Mouse (Mus musculus) cerebellum, adult 2 months (tissue): ENCODE measurements around the gene Cs. TPM values are rescaled to one million over a fixed set of nuclear protein-coding genes. Genes with fewer than 3 reads are reported as not detected.

Experiments used
- DNase-seq, 2 experiments: peaks; one replicate each; pipeline ENCODE4 v3.0.0; 2021
- H3K27ac ChIP-seq: fragments of 200-500 bp; 2 replicates; pipeline ENCODE4 v1.5.1; 2012; ENCODE audit warnings: low read length, control low read depth, inconsistent platforms; ENCODE audit not compliant: insufficient read depth
- H3K27me3 ChIP-seq: fragments of 200-500 bp; 2 replicates; pipeline ENCODE4 v1.6.1; 2012; ENCODE audit warnings: inconsistent platforms, mild to moderate bottlenecking, low read length, moderate library complexity; ENCODE audit not compliant: control insufficient read depth, insufficient read depth
- H3K4me1 ChIP-seq: fragments of 200-500 bp; 2 replicates; pipeline ENCODE4 v1.6.1; 2011; ENCODE audit warnings: low read length; ENCODE audit not compliant: control insufficient read depth, insufficient read depth
- H3K4me3 ChIP-seq: fragments of 200-500 bp; replicated peaks from 2 replicates; pipeline ENCODE3; 2011; ENCODE audit warnings: mild to moderate bottlenecking, low read depth, low read length, control low read depth; ENCODE audit not compliant: insufficient read depth
- CTCF ChIP-seq: fragments of 200-500 bp; IDR thresholded peaks from 2 replicates; pipeline ENCODE4 v1.5.1; 2011; ENCODE audit warnings: low read depth, mild to moderate bottlenecking, control low read depth, low read length, moderate library complexity, borderline replicate concordance; ENCODE audit not compliant: insufficient read depth
- POLR2A ChIP-seq: fragments of 200-500 bp; IDR thresholded peaks from 2 replicates; pipeline ENCODE4 v1.6.1; 2011; ENCODE audit warnings: low read length, control low read depth, borderline replicate concordance; ENCODE audit not compliant: insufficient read depth
- WGBS: fragments of 180-500 bp; shearing (Covaris S2); methylation state at CpG from one replicate; pipeline ENCODE4 v1.1.7; 2018; 5-methylcytosine and 5-hydroxymethylcytosine counted together
- polyA plus RNA-seq: library from polyadenylated mRNA; depleted of rRNA; stranded (reverse); fragments of >200 nt; gene quantifications from 2 replicates; pipeline ENCODE4 v1.2.3, GENCODE M21; 2012

Cs gene
- polyA plus RNA-seq, 1 experiment, result 251 TPM

DNA sequence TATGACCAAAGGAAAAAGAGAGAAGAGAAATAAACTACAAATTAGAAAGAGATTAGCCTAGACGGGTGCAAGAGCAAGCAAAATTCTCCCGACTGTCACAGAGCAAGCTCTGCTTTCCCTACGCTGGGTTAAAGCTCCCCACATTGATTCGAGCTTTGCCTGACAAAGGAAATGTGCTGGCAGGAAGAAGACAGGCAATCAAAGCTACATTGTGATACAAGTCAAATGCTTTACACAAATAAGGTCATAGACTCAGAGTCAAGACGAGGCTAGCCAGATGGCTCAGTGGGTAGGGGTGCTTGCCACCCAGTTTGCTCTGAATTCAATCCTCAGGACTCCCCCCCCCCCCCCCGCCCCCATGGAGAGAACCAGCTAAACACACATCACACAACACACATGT, 32.5 kb downstream of the Cs start:
- Histone ChIP-seq H3K27ac (no peak overlapping the region), H3K4me3 (no peak overlapping the region), H3K4me1 (no peaks in the 10 kb centered on the region; the same call in 1 of the 2 replicates), H3K27me3 (no peaks in the 10 kb centered on the region)
- DNase-seq, result no peak
- TF ChIP-seq CTCF (no peak), POLR2A (no peak)
- WGBS, result 56% methylated on average over 6 of the region's 6 CpGs

DNA sequence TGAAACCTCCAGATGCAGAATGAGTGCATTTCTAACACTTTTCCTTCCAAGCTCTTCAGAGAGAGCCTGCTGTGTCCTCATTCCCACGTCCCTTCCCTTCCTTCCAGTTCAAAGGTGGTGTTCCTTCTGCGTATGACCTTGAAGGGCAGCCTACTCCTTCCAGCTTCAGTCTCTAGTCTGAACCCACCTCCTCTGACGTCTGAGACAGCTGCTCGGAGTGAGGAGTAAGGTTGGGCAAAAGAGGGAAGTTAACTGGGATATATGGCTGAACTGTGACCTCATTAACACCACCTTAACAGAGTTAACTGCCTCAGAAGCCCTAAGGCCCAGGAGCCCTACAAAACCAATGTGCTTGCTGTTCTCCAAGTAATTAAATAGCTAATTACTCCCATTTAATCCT, 33.1 kb downstream of the Cs start:
- 75% methylated on average over 4 of the region's 4 CpGs for WGBS
- Histone ChIP-seq H3K27me3 (no peaks in the 10 kb centered on the region), H3K4me3 (no peak overlapping the region), H3K27ac (no peak overlapping the region), H3K4me1 (no peaks in the 10 kb centered on the region; the same call in 1 of the 2 replicates)
- TF ChIP-seq CTCF (no peak), POLR2A (no peak)
- DNase-seq, result no peak

DNA sequence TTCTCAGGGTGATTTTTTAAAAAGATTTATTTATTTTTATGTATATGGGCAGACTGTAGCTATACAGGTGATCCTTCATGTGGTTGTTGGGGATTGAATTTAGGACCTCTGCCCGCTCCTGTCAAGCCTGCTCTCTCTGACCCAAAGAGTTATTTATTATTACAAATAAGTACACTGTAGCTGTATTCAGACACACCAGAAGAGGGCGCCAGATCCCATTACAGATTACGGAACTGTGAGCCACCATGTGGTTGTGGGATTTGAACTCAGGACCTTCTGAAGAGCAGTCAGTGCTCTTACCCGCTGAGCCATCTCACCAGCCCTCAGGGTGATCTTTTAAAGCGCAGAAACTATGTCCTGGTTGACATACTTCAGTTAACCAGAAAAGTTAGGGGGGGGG, 34.6 kb downstream of the Cs start:
- Histone ChIP-seq H3K27me3 (no peaks in the 10 kb centered on the region), H3K27ac (no peak overlapping the region), H3K4me3 (no peak overlapping the region), H3K4me1 (peaks cover 4% of the 10 kb centered on the region; the same call in 1 of the 2 replicates)
- TF ChIP-seq CTCF (no peak), POLR2A (no peak)
- 85% methylated on average over 5 of the region's 5 CpGs for WGBS
- DNase-seq, result no peak

DNA sequence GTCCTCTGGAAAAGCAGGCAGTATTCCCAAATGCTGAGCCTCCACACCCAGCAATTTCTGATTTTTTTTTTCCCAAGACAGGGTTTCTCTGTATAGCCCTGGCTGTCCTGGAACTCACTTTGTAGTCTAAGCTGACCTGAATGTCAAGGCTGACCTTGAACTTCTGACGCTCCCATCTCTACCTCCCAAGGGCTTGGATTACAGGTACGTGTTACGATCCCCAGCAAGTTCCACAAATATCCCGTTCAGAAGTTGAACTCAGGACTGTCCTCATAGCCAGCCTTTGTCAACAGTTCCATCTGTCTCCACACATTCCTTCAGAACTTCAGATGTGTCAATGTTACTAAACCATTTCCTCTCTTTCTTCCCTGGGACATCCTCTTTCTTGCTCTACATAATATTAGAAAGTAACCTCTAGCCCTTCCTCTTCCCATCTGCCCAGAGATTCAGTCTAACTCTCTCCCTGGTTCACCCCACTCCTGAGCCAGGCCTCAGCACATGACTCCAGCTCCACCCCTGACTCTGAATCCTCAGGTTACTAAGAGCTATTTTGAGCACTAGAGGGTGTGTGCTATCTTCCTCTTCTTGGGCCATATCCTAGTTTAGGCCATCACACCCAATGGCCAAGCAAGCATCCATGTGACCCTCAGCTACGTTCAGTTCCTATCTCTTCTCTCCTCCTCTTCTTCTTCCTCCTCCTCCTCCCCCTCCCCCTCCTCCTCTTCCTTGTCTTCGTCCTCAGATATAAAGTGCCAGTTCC, 35.6 kb downstream of the Cs start:
- WGBS, result 80% methylated on average over 6 of the region's 6 CpGs
- no peak overlapping the region for H3K4me3 ChIP-seq
- no peak for TF ChIP-seq CTCF
- no peaks in the 10 kb centered on the region for H3K27me3 ChIP-seq
- H3K4me1 ChIP-seq, result peaks cover 8% of the 10 kb centered on the region; the same call in 1 of the 2 replicates
- H3K27ac ChIP-seq, result no peak overlapping the region
- DNase-seq, result no peak

DNA sequence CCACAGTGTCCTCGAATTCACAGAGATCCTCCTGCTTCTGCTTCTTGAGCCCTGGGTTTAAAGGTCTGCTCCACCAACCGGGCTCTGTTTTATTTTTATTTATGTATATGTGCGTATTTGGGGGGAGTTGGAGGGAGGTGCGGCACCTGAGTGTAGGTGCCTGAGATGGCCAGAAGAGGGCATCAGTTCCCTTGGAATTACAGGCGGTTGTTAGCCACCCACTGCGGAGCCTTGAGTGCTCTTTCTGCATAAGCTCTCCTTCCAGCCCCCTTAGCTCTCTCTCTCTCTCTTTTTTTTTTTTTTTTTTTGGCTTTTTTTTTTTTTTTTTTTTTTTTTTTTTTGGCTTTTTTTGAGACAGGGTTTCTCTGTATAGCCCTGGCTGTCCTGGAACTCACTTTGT, 36.9 kb downstream of the Cs start:
- H3K4me1 ChIP-seq, result peaks cover 15% of the 10 kb centered on the region
- H3K4me3 ChIP-seq, result no peak overlapping the region
- no peaks in the 10 kb centered on the region for H3K27me3 ChIP-seq
- TF ChIP-seq POLR2A, result no peak
- TF ChIP-seq CTCF, result peak; percentile 22; the same call in 1 of the 2 replicates
- no peak overlapping the region for H3K27ac ChIP-seq
- no peak for DNase-seq
- WGBS, result 78% methylated on average over 6 of the region's 6 CpGs

DNA sequence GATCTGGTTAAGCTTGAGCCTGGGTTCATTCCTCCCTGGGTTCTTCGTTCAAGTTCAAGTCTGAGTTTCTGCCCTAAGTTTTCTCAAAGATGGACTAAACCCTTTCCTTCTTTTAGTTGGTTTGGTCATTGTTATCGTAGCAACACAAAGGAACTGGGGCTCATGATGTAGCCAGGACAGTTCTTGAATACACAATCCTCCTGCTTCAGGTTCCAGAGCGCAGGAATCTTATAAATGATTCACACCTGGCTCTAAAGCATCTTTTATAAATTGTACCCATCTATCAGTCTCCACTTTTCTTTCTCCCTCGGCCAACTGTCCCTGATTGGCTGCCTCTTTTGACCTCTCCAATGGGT, 38.5 kb downstream of the Cs start:
- H3K27me3 ChIP-seq, result no peaks in the 10 kb centered on the region
- TF ChIP-seq CTCF (no peak), POLR2A (no peak)
- 45% methylated on average over 4 of the region's 4 CpGs for WGBS
- DNase-seq, result no peak
- H3K4me1 ChIP-seq, result peaks cover 15% of the 10 kb centered on the region
- peak overlapping the region; percentile 100 for H3K27ac ChIP-seq
- H3K4me3 ChIP-seq, result peak overlapping the region; percentile 64

DNA sequence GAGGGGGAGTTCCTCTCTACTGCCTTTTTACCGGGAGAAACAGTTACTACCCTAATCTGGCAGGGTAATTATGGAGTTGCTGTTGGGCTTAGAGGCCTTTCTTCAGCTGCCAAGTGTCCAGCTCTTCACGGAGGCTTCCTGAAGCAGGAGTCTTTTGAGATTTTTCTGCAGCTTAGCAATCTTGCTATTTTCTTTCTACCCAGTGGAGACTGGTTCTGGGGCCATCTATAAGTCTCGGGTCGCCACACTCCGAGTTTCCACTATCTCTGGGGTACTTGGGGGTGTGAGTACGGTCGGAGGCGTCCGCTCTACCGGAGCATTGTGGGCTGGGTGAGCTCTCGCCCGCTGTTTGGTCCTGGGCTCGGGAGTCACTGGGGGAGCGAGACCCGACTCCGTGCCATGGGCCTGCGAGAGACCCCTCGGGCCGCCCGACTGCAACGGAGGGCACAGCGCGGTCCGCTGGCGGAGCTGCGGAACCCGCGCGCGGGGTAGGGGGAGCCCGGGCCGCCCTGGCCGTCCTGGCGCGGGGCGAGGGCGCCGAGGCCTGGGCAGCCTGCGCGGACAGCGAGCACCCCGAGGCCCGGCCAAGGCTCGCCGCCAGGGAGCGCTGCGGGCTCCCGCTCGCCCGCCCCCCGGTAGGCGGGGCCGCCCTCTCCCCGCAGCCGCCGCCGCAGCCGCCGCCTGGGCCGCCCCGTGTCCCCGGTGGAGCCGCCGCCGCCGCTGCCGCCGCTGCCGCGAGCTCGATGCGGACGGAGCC, 39.1 kb downstream of the Cs start, which contains the start of gene Ankrd52:
TSS of gene Ankrd52 (plus strand) at position 661 of the 757 bp plus-strand sequence.
- 1% methylated on average over 57 of the region's 73 CpGs for WGBS
- peak; percentile 88 to 90 for DNase-seq
- Histone ChIP-seq H3K4me3 (peak within 1 kb of the TSS; percentile 95), H3K27ac (peak within 1 kb of the TSS; percentile 100), H3K27me3 (no peaks in the 10 kb centered on the region), H3K4me1 (peaks cover 15% of the 10 kb centered on the region)
- peak; percentile 43; the same call in 1 of the 2 replicates for TF ChIP-seq POLR2A
- TF ChIP-seq CTCF, result peak; percentile 42; the same call in 1 of the 2 replicates

DNA sequence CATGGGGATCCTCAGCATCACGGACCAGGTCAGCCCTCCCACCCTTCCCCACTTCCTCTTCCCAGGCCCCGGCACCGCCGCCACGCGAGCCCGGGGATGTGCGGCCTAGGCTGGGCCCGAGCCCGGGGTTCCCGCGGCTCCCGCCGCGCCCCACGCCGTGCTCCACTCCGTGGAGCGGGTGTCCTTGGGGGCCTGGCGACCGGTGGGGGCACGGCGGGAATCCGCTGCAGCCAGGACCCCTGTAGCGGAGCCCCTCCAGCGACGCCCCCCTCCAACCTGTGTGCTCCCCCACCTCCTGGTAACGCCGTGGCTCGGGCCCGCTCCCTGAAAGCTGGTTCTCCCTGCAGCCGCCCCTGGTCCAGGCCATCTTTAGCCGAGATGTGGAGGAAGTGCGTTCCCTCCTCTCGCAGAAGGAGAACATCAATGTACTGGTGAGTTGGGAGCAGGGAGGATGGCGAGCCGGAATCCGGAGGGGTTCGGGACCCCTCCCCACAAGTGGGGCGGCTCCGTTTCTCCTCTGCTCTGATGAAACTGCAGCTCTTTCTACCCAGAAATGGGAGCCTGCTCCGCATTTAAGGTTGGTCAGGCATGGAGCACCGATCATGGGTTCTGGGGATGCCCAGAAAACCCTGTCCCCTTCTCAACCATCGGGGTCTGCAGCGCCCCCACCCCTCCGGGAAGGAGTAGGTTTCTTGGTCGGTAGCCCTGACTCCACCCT, 39.8 kb downstream of the Cs start:
- under 1% methylated on average over 47 of the region's 47 CpGs for WGBS
- DNase-seq, result no peak
- peaks cover 15% of the 10 kb centered on the region for H3K4me1 ChIP-seq
- H3K27ac ChIP-seq, result peak overlapping the region; percentile 45; the same call in 1 of the 2 replicates
- H3K4me3 ChIP-seq, result peak overlapping the region; percentile 95
- no peaks in the 10 kb centered on the region for H3K27me3 ChIP-seq
- no peak for TF ChIP-seq CTCF
- TF ChIP-seq POLR2A, result no peak
